Mouse (Mus musculus) heart, postnatal 36 days (tissue): ENCODE measurements around the gene Gpi1. TPM values are rescaled to one million over a fixed set of nuclear protein-coding genes. Genes with fewer than 3 reads are reported as not detected.
"Not testable (repeated sequence)": the region's sequence is repeated elsewhere in the genome, so short reads cannot be mapped to it uniquely, and the experiment has no call there.

ENCODE experiments used
- DNase-seq, 2 experiments: peaks; one replicate each; pipeline ENCODE4 v3.0.0; 2021 to 2022
- intact Hi-C: fragments of 180-260 bp; cut with DNase I; formaldehyde crosslinking; loops from one replicate; pipeline ENCODE4 v1.15.1; 2025
- total RNA-seq, 2 experiments: library from RNA; stranded (reverse); gene quantifications; 2 replicates each; pipeline ENCODE4 v1.2.3; 2021

Gene Gpi1
- total RNA-seq, 2 experiments from 2014 or later = 520 to 540 TPM

DNA sequence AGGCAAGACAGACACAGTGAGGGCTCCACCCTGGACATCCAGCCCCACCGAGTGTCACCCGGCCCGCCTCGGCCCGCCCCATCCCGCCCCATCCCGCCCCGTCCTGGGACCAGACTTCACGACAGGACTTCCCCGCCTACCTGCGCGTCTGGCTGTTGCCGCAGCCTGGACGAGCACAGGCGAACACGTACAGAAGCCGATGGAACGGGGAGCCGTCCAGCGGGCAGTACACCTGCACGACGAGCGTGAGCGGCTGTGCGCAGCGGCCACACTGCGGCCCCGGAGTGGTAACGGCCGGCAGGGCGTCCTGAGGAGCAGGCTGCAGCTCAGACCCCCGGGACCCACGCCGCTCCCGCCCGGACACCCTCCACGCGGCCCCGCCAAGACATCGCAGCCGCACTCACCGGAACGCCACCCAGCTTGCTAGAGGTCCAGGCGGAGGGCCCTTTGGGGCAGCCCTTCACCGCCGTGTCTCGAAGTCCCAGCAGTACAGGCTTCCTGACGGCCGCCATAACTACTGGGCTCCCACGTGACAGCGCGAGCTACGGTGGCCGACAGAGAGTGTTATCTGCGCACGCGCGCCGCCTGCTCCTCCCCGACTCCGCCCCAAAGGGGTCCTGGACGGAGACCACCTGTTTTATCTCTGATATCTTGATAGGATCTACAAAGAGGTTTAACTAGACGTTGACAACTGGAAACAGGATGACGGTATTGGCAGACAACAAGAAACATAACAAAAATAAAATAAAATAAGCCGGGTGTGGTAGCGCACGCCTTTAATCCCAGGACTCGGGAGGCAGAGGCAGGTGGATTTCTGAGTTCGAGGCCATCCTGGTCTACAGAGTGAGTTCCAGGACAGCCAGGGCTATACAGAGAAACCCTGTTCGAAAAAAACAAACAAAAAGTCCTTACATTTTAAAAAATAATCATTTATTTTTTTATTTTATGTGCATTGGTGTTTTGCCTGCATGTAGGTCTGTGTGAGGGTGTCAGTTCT, 33.7 kb downstream of the Gpi1 start, which contains the start of gene Pdcd2l:
Gene Pdcd2l (minus strand): TSS at position 530 of the 997 bp plus-strand sequence.
- DNase-seq = peak; percentile 93 to 94
- intact Hi-C loops = loop anchor here (5.0 to 10.0 kb wide), 3 partner anchors 36 to 212 kb away; partner anchors contain the start of genes Gpi1 and Wtip

GRCm38 (mm10) chr7:34195632-34196031, 34.5 kb downstream of the Gpi1 start:
- intact Hi-C loops = loop anchor here (2.0 to 10.0 kb wide), 4 partner anchors 27 to 211 kb away; partner anchors contain the start of genes Gpi1, Uba2 and Wtip
- no peak for DNase-seq

GRCm38 (mm10) chr7:34192825-34193224, 37.3 kb downstream of the Gpi1 start:
- intact Hi-C loops = loop anchor here (10.0 kb wide), 1 partner anchor 208 kb away; no protein-coding TSS in a partner anchor

GRCm38 (mm10) chr7:34189376-34189989, 40.7 kb downstream of the Gpi1 start:
- intact Hi-C loops = no loop called here
- no peak for DNase-seq

More at GRCm38 (mm10) chr7:34192825-34193224, 37.3 kb downstream of the Gpi1 start:
- DNase-seq = no peak

DNA sequence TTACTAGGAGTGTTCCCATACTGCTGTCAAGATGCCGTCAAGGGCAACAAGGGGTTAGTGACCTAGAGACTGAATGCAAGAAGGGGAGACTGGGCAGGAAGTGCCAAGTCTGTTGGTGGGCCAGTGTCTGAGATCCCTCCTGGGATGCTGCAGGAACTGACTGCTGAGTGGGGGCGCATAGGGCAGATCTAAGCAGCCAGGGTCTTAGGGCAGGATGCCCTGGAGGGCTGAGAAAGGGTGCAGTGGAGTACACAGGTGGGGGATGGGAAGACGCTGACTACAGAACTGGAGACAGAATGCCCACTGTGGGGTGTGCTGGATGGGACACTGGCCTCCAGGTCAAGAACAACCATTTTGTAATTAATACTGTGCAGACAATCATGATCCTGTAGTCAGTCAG, 46.3 kb downstream of the Gpi1 start:
- intact Hi-C loops = no loop called here
- no peak for DNase-seq

GRCm38 (mm10) chr7:34183356-34183755, 46.8 kb downstream of the Gpi1 start:
- intact Hi-C loops = no loop called here
- no peak for DNase-seq

GRCm38 (mm10) chr7:34176241-34176640, 53.9 kb downstream of the Gpi1 start:
- intact Hi-C loops = not testable (repeated sequence)

GRCm38 (mm10) chr7:34172251-34172650, 57.9 kb downstream of the Gpi1 start:
- no peak for DNase-seq
- intact Hi-C loops = no loop called here

More at GRCm38 (mm10) chr7:34176241-34176640, 53.9 kb downstream of the Gpi1 start:
- DNase-seq = not testable (repeated sequence)

GRCm38 (mm10) chr7:34169454-34169853, 60.7 kb downstream of the Gpi1 start, which contains the start of gene Uba2:
Gene Uba2 (minus strand): TSS chr7:34169599.
- DNase-seq = no peak
- intact Hi-C loops = loop anchor here (2.0 kb wide), 2 partner anchors 25 to 37 kb away; partner anchors contain the start of gene Wtip

- DNase-seq = peak; percentile 96
- intact Hi-C loops = loop anchor here (2.0 kb wide), 2 partner anchors 26 to 36 kb away; partner anchors contain the start of gene Wtip
Observed at GRCm38 (mm10) chr7:34168470-34169251, 61.5 kb downstream of the Gpi1 start.

DNA sequence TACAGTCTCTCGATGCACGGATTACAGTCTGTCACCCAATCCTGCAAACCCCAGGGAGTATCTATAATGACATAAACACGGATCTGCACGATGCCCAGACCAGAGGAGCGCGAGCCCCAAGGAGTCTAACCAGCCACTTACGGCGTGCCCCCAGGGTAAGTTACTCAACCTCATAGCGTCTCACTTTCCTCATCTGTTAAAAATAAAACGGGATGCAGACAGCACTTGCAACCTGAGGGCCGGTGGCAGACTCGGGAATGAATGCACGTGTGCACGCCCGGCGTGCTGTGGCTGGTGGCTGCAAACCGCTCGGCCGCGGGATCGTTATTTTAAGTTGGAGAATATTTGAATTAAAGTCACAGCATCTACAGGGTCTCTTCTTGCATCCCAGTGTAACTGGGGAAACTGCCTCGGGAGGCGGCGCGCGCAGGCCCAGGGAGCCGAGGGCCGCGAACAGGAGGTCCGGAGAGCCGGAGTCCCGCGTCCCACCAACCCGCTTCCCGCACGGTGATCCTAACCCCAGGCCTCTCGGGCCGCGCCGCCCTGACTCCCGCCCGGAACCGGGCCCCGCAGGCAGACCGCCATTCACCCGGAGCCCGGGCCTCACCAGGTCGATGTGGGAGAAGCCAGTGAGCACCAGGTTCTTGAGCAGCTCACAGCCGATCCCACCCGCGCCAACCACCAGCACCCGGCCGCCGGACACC, 62.2 kb downstream of the Gpi1 start:
- intact Hi-C loops = loop anchor here (2.0 kb wide), 2 partner anchors 27 to 35 kb away; partner anchors contain the start of gene Wtip
- no peak for DNase-seq

- intact Hi-C loops = no loop called here
- DNase-seq = no peak
Observed at GRCm38 (mm10) chr7:34166850-34167249, 63.3 kb downstream of the Gpi1 start.

- intact Hi-C loops = no loop called here
- DNase-seq = no peak
Observed at GRCm38 (mm10) chr7:34165999-34166398, 64.1 kb downstream of the Gpi1 start.

DNA sequence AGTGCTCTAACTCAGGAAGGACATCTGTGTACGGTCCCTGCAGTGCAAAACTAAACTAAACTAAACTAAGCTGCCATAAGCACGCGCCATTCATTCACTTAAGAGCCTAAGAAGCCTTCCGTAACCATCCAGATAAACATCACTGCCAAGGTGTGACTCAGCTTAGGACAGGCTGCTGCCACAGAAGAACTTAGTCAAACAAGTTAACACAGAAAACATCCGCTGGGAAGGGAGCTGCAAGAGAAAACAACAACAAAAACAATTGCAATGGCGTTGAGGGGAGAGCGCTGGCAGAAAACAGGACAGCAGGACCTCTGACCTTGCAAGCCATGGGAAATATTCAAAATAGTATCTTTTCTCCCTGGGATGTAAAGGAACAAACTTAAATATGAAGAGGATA, 65.5 kb downstream of the Gpi1 start:
- intact Hi-C loops = no loop called here

DNA sequence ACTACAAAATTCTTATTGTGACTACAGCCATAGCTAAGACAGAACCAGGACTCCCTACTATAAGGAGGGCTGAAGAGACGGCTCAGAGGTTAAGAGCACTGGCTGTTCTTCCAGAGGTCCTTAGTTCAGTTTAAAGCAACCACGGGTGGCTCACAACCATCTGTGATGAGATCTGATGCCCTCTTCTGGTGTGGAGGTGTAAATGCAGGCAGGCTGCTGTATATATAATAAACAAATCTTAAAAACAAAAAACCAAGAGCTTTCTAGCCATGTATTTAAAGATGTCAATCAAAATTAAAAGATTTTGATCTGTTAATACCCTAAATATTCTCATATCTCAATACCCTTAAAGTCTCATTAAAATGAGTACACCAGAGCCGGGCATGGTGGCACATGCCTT, 71.0 kb downstream of the Gpi1 start:
- DNase-seq = no peak
- intact Hi-C loops = no loop called here

More for the DNA sequence above, 65.5 kb downstream of the Gpi1 start:
- no peak for DNase-seq

DNA sequence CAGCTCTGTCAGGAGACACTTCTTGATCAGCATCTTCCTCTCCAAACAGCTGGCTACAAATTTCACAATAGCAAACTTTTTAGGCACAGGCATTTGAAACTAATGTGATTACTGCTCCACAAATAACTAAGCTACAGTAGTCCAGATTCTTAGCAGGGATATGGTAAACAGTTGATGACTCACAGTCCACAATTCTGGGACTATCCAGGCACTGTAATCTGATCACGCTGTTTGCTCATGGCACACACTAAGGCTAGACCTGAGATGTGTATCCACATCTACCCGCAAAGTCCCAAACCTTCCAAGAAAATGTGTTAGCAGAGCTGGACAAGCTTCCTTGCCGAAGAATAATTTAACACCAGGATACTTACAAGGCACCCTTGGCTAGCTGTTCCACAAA, 72.1 kb downstream of the Gpi1 start:
- intact Hi-C loops = no loop called here
- DNase-seq = no peak
